Mouse (Mus musculus) frontal cortex, postnatal 25 days (tissue): ENCODE data around the gene AI597479.
A peak's percentile ranks its signal among the peaks of the same experiment; 100 is the strongest.
"Not testable (repeated sequence)": the region's sequence is repeated elsewhere in the genome, so short reads cannot be mapped to it uniquely, and the experiment has no call there.

Experiments used
- DNase-seq, 2 experiments: peaks; one replicate each; pipeline ENCODE4 v3.0.0; 2022; ENCODE audit warnings: low spot score in 2 of 2

AI597479 gene

GRCm38 (mm10) chr1:43124726-43125125 is 26.2 kb downstream of the AI597479 start:
- no peak for DNase-seq

GRCm38 (mm10) chr1:43127196-43127595 is 28.7 kb downstream of the AI597479 start:
- DNase-seq, result no peak

GRCm38 (mm10) chr1:43127820-43128610 is 29.5 kb downstream of the AI597479 start:
- DNase-seq, result no peak

- no peak for DNase-seq
These were observed 31.9 kb downstream of the AI597479 start for GRCm38 (mm10) chr1:43130219-43130981.

GRCm38 (mm10) chr1:43131591-43131990 is 33.1 kb downstream of the AI597479 start:
- DNase-seq, result no peak

- DNase-seq, result not testable (repeated sequence)
These were observed 38.0 kb downstream of the AI597479 start for GRCm38 (mm10) chr1:43136488-43137029.

- DNase-seq, result no peak
These were observed 38.8 kb downstream of the AI597479 start for GRCm38 (mm10) chr1:43137334-43137733.

GRCm38 (mm10) chr1:43138268-43138812 is 39.8 kb downstream of the AI597479 start:
- no peak for DNase-seq

GRCm38 (mm10) chr1:43139587-43140266 is 41.2 kb downstream of the AI597479 start:
- peak; percentile 84 to 86 for DNase-seq

- DNase-seq, result no peak
These were observed 43.0 kb downstream of the AI597479 start for GRCm38 (mm10) chr1:43141555-43141961.

- no peak for DNase-seq
These were observed 44.3 kb downstream of the AI597479 start for GRCm38 (mm10) chr1:43142849-43143248.

- DNase-seq, result no peak
These were observed 44.8 kb downstream of the AI597479 start for GRCm38 (mm10) chr1:43143284-43143683.

- DNase-seq, result no peak
These were observed 45.3 kb downstream of the AI597479 start for GRCm38 (mm10) chr1:43143791-43144190.

GRCm38 (mm10) chr1:43144338-43144906 is 45.9 kb downstream of the AI597479 start:
- no peak for DNase-seq

GRCm38 (mm10) chr1:43145388-43145787 is 46.9 kb downstream of the AI597479 start:
- no peak for DNase-seq

- no peak for DNase-seq
These were observed 49.0 kb downstream of the AI597479 start for GRCm38 (mm10) chr1:43147474-43147873.

GRCm38 (mm10) chr1:43150225-43150624 is 51.7 kb downstream of the AI597479 start:
- no peak for DNase-seq

GRCm38 (mm10) chr1:43152626-43153025 is 54.1 kb downstream of the AI597479 start:
- DNase-seq, result no peak

GRCm38 (mm10) chr1:43153538-43153937 is 55.0 kb downstream of the AI597479 start:
- DNase-seq, result no peak

GRCm38 (mm10) chr1:43154491-43154890 is 56.0 kb downstream of the AI597479 start:
- DNase-seq, result no peak

GRCm38 (mm10) chr1:43157907-43158306 is 59.4 kb downstream of the AI597479 start:
- no peak for DNase-seq
